Mouse (Mus musculus): ENCODE results near the gene 4930402H24Rik.

DNA sequence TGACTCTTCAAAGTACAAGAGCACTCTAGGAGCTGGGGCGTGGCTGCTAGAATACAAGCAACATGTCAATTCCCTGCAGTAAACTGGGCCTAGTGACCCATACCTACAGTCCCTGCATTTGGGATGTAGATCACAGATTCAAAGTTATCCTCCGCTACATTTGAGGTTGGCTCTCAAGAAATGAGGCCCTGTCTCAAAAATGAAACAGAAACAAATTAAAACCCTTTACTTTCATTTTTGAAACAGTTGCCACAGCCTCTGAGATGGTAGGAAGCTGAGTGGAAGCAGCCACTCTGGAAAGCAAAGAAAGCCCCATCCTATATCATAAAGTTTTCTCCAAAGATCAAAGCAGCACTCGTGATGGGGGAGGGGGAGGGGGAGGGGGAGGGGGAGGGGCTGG, 172.8 kb downstream of the 4930402H24Rik start:
- TF ChIP-seq POLR2A (IDR thresholded peaks at IDR 0.05; ENCODE audit: insufficient read depth, low read length) (no peak), EP300 (IDR thresholded peaks at IDR 0.05; ENCODE audit: insufficient read depth, low read depth, low read length) (no peak)
